Mouse (Mus musculus) right cerebral cortex, postnatal 10 days (tissue): Measurements from ENCODE around the gene Mecp2.
A peak's percentile ranks its signal among the peaks of the same experiment; 100 is the strongest.
"Not testable (repeated sequence)": the region's sequence is repeated elsewhere in the genome, so short reads cannot be mapped to it uniquely, and the experiment has no call there.

ENCODE experiments used
- DNase-seq, 2 experiments: peaks; one replicate each; pipeline ENCODE4 v3.0.0; 2021; ENCODE audit warnings: low spot score in 2 of 2

Gene Mecp2

DNA sequence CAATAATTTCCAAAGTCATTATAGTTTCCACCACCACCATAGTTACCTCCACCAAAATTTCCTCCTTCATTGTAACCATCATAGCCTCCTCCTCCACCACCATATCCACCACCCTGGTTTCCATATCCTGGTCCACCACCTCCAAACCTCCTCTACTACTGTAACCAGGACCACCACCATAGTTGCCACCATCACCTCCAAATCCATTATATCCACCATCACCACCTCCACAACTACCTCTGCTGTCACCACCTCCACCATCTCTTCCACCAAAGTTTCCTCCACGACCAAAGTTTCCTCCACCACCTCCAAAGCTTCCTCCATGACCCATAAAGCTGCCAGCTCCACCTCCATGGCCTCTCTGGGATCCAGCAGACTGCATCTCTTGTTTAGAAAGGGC is at the start of gene Mecp2:
Gene Mecp2 (minus strand): TSS at position 101 of the 400 bp plus-strand sequence.
- DNase-seq: not testable (repeated sequence)

DNA sequence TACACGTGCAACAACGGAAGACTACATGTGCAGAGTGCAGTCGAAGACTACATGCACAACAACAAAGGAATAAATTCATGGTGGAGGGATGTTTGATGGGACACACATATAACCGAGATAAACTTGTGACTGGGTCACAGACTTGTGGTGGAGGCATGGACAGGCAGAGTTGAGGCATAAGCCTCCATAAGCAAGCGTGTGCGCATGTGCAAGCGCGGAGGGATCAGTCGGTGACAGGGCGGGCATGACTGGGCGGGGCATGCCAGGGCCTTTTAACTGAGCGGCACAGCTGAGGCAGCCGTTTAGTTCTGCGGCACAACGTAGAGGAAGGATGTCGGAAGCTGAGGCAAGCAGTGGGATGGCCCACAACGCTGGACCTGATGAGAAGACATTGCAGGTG is 41.8 kb upstream of the Mecp2 start, which contains the start of gene Tktl1:
Gene Tktl1 (plus strand): TSS at position 301 of the 400 bp plus-strand sequence.
- DNase-seq: no peak

GRCm38 (mm10) chrX:74167738-74168137 is 32.6 kb upstream of the Mecp2 start, which contains the start of gene Tex28:
TSS of gene Tex28 (minus strand) at chrX:74167838.
- DNase-seq: no peak

- no peak for DNase-seq
These were observed 8.0 kb downstream of the Mecp2 start, which contains the start of gene Opn1mw for GRCm38 (mm10) chrX:74127164-74127563. TSS of gene Opn1mw (plus strand) at chrX:74127464.

DNA sequence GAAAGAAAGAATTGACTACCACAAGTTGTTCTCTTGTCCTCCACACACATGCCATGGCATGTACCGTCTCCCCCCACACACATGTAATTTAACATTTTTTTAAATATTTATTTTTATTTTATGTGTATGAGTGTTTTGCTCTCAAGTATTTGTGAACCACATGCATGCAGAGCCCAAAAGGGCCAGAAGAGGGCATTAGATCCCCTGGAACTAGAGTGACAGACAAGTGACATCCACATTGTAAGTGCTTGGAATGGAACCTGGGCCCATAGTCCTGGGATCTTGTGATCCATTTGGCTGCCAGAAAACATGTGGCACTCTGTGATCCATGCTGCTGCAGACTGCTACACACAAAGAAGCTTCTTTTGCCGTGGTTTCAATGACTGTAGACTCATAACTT is 10.2 kb downstream of the Mecp2 start:
- DNase-seq: no peak

DNA sequence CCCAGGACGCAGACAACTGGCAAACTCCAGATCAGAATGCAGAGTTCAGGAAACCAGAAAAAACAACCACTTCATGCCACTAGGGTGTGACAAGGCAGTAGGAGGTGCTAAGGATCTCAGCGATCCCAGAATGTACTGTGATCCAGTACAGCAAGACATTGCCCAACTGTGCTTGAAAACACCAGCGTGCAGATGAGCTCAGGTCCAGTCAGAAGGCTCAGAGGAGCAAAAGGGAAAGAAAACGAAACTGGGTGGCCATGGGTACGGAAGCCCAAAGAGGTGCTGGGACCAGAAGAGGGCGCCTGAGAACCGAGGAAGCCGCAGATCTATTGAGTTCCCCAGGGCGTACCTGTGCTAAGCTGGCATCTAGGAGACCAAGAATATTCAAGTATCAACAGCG is 19.7 kb downstream of the Mecp2 start:
- DNase-seq: peak; percentile 39 to 58

DNA sequence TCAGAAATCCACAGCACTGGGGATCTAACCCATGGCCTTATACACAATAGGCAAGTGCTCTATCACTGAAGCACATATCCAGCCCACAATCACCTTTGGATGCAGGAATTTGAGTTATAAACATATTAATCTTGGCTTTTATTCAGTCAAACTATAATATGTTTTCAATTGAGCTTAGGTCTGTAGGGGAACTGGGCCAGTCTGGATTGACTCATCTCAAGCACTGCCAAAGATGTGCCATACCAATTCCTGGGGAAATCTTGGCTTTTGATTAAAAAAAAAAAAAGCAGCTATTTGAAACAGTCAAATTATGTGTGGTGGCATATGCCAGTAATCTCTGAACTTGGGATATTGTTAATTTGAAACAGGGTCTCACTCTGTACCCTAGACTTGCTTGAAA is 21.1 kb downstream of the Mecp2 start:
- DNase-seq: no peak

GRCm38 (mm10) chrX:74108747-74109146 is 26.4 kb downstream of the Mecp2 start:
- DNase-seq: no peak

GRCm38 (mm10) chrX:74105916-74106315 is 29.2 kb downstream of the Mecp2 start:
- no peak for DNase-seq

GRCm38 (mm10) chrX:74103457-74104188 is 31.5 kb downstream of the Mecp2 start:
- DNase-seq: peak in 1 of 2 experiments; percentile 31

DNA sequence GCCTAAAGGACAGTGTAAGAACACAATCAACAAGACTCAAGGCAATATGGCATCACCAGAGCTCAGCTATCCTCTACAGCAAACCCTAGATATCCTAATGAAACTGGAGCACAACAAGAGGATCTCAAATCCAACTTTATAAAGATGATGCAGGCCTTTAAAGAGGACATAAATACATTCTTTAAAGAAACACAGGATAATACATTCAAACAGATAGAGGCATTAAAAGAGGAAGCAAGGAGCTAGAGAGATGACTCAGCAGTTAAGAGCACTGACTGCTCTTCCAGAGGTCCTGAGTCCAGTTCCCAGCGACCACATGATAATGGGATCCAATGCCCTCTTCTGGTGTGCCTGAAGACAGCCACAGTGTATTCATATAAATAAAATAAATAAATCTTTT is 40.0 kb downstream of the Mecp2 start:
- DNase-seq: no peak

GRCm38 (mm10) chrX:74085601-74086038 is 49.5 kb downstream of the Mecp2 start:
- peak; percentile 98 to 99 for DNase-seq

- peak; percentile 86 to 87 for DNase-seq
These were observed 50.1 kb downstream of the Mecp2 start for GRCm38 (mm10) chrX:74084946-74085498.

GRCm38 (mm10) chrX:74084276-74084837 is 50.8 kb downstream of the Mecp2 start:
- no peak for DNase-seq

- no peak for DNase-seq
These were observed 64.4 kb downstream of the Mecp2 start for GRCm38 (mm10) chrX:74070794-74071193.

DNA sequence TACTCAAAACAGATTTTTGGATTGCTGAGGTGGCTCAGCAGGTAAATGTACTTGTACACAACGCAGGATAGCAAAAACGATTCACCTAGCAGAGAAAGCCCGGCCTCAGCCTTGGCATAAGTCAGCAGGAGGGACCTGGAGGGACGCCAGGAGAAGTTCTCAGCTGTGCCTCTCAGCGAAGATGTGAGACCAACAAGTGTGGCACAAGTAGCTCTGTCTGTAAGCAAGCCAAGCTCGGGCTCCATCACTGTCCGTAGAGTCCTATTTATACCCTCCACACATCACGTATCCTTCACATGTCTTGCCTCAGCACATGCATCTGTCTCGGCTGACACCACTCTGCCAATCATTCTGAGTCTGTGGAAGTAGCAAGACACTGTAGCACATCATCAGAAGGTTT is 67.3 kb downstream of the Mecp2 start:
- peak; percentile 33 to 40 for DNase-seq

DNA sequence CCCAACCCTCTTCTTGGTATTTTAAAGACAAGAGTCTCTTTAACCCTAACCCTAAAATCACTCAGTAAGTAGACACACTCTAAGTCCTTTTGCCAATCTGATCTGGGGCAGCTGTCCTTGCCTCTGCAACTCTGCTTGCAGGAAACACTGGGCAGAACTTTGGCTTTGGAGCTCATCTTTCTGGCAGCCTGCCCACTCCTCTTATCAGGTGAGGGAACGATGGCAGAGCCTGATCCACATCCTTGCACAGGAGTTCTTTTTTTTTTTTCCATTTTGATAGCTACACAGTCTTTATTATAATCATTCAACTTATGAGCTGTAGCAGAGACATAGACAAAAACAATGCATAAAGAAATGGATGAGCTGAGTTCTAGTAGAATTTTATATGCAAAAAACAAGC is 90.1 kb downstream of the Mecp2 start:
- DNase-seq: no peak

- DNase-seq: no peak
These were observed 97.3 kb downstream of the Mecp2 start for GRCm38 (mm10) chrX:74037702-74038375.

GRCm38 (mm10) chrX:74030000-74030399 is 105.2 kb downstream of the Mecp2 start:
- no peak for DNase-seq

DNA sequence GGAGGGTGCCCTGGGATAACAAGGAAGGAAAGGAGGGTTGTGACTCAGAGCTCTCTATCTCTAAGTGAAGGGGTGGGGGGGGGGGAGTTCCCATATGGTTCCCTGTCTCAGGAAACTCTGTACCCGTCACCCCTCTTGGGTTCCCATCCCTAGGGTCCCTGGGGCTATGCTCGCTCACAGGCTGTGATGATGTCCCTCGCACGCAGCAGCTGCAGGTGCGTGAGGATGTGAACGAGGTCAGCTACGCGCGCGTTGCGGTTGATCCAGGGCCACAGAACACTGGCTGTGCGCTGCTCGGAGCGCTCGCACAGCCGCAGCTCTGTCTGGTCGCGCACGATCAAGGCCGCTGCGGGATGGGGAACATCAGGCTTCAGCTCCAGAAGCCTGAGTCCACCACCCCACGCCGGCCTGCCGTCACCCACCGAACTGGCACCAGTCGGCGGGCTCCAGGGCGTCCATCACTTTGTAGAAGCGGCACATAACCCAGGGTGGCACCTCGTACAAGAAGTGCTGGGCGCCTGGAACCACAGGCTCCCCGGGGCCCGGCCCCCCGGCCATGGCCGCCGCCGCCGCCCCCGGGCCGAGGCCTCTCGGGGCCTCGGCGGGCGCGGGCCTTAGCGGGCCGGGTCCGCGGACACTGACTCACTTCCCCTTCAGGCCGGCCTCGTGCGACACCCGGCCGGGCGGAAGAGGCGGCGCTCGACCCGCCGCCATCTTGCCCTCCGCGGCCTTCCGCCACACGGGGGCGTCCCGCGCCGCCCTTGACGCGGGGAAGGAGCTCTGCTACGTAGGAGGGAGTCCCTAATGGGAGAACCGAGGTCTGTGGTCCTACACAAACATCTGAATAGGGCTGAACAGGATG is 111.7 kb downstream of the Mecp2 start, which contains the start of gene Irak1:
Gene Irak1 (minus strand): TSS at position 731 of the 862 bp plus-strand sequence.
- peak; percentile 63 to 80 for DNase-seq

DNA sequence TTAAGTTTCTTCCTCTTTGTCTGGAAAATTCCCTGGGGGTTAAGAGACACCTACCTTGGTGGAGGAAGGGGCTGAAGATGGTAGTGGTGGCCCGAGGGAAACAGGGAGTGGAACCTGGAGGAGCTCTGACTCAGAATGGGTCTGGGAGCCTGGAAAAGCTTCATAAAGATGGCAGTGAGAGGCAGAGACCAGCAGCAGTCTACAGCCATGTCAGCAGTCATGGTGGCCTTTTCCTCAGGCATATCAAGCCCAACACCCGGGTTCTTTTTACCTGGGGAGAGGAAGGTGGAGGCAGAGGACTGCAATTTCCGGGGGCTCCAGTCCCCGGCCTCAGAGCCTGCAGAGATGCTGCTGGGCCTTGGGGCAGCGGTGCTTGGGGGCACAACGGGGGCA is 112.4 kb downstream of the Mecp2 start:
- DNase-seq: no peak
